Mouse (Mus musculus): ENCODE measurements around the gene Trdmt1.

GRCm38 (mm10) chr2:13496087-13496486 lies 48.4 kb downstream of the Trdmt1 start:
- TF ChIP-seq CTCF (IDR thresholded peaks at IDR 0.05; ENCODE audit: borderline replicate concordance, insufficient read depth, low read depth, low read length) (no peak), POLR2A (IDR thresholded peaks at IDR 0.05; ENCODE audit: borderline replicate concordance, insufficient read depth, low read length) (no peak)

All from cerebellum, adult 2 months (tissue).